Mouse (Mus musculus) midbrain, embryonic 16.5 days (tissue): ENCODE data around the gene Hrasls. TPM values are rescaled to one million over a fixed set of nuclear protein-coding genes. Genes with fewer than 3 reads are reported as not detected.

Experiments used
- polyA plus RNA-seq: library from polyadenylated mRNA; unstranded; fragments of >200 nt; fragmentation: Nextera tagmentation; extraction: Ambion mirVana; gene quantifications from 2 replicates; pipeline ENCODE4 v1.2.1, GENCODE M21; 2015

Gene Hrasls
- polyA plus RNA-seq, 1 experiment from 2014 or later: 7.1 TPM

Other genes starting within 250 kb of the Hrasls start
- gene Atp13a5, start 169.0 kb downstream of the Hrasls start, polyA plus RNA-seq: 3.0 and 4.0 TPM in 2 replicates